Mouse (Mus musculus) liver, adult 2 months (tissue): ENCODE data around the gene Spg21. TPM values are rescaled to one million over a fixed set of nuclear protein-coding genes. Genes with fewer than 3 reads are reported as not detected.

Source experiments
- DNase-seq: peaks from one replicate; pipeline ENCODE4 v3.0.0-alpha.2; 2011; ENCODE audit warnings: low read depth, low spot score; ENCODE audit errors: extremely low read depth
- H3K27ac ChIP-seq: fragments of 200-500 bp; replicated peaks from 2 replicates; pipeline ENCODE4 v1.5.1; 2012; ENCODE audit warnings: low read depth, mild to moderate bottlenecking, control low read depth, inconsistent platforms, low read length; ENCODE audit not compliant: insufficient read depth
- H3K27me3 ChIP-seq: fragments of 200-500 bp; 2 replicates; pipeline ENCODE4 v1.6.1; 2012; ENCODE audit warnings: mild to moderate bottlenecking, moderate library complexity, low read length, inconsistent platforms; ENCODE audit not compliant: control insufficient read depth, insufficient read depth
- H3K36me3 ChIP-seq: fragments of 200-500 bp; 2 replicates; pipeline ENCODE4 v1.6.1; 2012; ENCODE audit warnings: low read length, inconsistent platforms; ENCODE audit not compliant: control insufficient read depth, insufficient read depth
- H3K4me1 ChIP-seq: fragments of 200-500 bp; 2 replicates; pipeline ENCODE4 v1.6.1; 2011; ENCODE audit warnings: low read length; ENCODE audit not compliant: control insufficient read depth, insufficient read depth
- H3K4me3 ChIP-seq: fragments of 200-500 bp; 2 replicates; pipeline ENCODE4 v1.5.1; 2011; ENCODE audit warnings: low read depth, mild to moderate bottlenecking, control low read depth, low read length, moderate library complexity; ENCODE audit not compliant: insufficient read depth
- H3K79me2 ChIP-seq: fragments of 200-500 bp; 2 replicates; pipeline ENCODE4 v1.6.1; 2012; ENCODE audit warnings: inconsistent platforms, mild to moderate bottlenecking, low read length, moderate library complexity; ENCODE audit not compliant: control insufficient read depth, insufficient read depth
- H3K9ac ChIP-seq: fragments of 200-500 bp; 2 replicates; pipeline ENCODE4 v1.6.1; 2012; ENCODE audit warnings: low read depth, mild to moderate bottlenecking, control low read depth, inconsistent platforms, low read length
- CTCF ChIP-seq: fragments of 200-500 bp; IDR thresholded peaks from 2 replicates; pipeline ENCODE4 v1.5.1; 2011; ENCODE audit warnings: low read depth, low read length, control low read depth
- POLR2A ChIP-seq: fragments of 200-500 bp; IDR thresholded peaks from 2 replicates; pipeline ENCODE4 v1.6.1; 2011; ENCODE audit warnings: low read length, control low read depth; ENCODE audit not compliant: insufficient read depth; ENCODE audit errors: extremely low read depth
- WGBS: fragments of 180-500 bp; shearing (Covaris S2); methylation state at CpG from one replicate; pipeline ENCODE4 v1.1.7; 2018; 5-methylcytosine and 5-hydroxymethylcytosine counted together
- polyA plus RNA-seq: library from polyadenylated mRNA; depleted of rRNA; stranded (reverse); fragments of >200 nt; gene quantifications from 2 replicates; pipeline ENCODE4 v1.2.3, GENCODE M21; 2012
- total RNA-seq: library from RNA; depleted of rRNA; stranded (reverse); fragments of >200 nt; gene quantifications from 2 replicates; pipeline ENCODE4 v1.2.3, GENCODE M21; 2014

Spg21 gene
- total and polyA plus RNA-seq, 2 experiments = 10.7 to 20.0 TPM

- Histone ChIP-seq H3K27ac (no peak overlapping the region), H3K27me3 (no peaks in the 10 kb centered on the region), H3K9ac (no peak overlapping the region), H3K79me2 (no peaks in the 10 kb centered on the region), H3K4me3 (no peak overlapping the region), H3K36me3 (no peaks in the 10 kb centered on the region), H3K4me1 (no peaks in the 10 kb centered on the region)
- TF ChIP-seq CTCF (no peak), POLR2A (no peak)
- 80% methylated on average over 21 of the region's 21 CpGs for WGBS
- DNase-seq = no peak
These were observed 42.2 kb downstream of the Spg21 start for GRCm38 (mm10) chr9:65502721-65503505.

- H3K36me3 ChIP-seq = no peaks in the 10 kb centered on the region
- H3K4me1 ChIP-seq = no peaks in the 10 kb centered on the region
- no peaks in the 10 kb centered on the region for H3K27me3 ChIP-seq
- no peak overlapping the region for H3K27ac ChIP-seq
- no peak overlapping the region for H3K9ac ChIP-seq
- DNase-seq = no peak
- H3K4me3 ChIP-seq = no peak overlapping the region
- TF ChIP-seq POLR2A = no peak
- TF ChIP-seq CTCF = no peak
- 50% methylated on average over 7 of the region's 7 CpGs for WGBS
- no peaks in the 10 kb centered on the region for H3K79me2 ChIP-seq
These were observed 47.7 kb downstream of the Spg21 start for GRCm38 (mm10) chr9:65508449-65508848.

- no peak for TF ChIP-seq POLR2A
- no peak for TF ChIP-seq CTCF
These were observed 51.8 kb downstream of the Spg21 start for GRCm38 (mm10) chr9:65512520-65512919.

GRCm38 (mm10) chr9:65514431-65514830 lies 53.7 kb downstream of the Spg21 start:
- DNase-seq = no peak
- no peaks in the 10 kb centered on the region for H3K79me2 ChIP-seq
- H3K4me1 ChIP-seq = no peaks in the 10 kb centered on the region
- no peak overlapping the region for H3K9ac ChIP-seq
- no peak for TF ChIP-seq CTCF
- TF ChIP-seq POLR2A = no peak
- H3K27me3 ChIP-seq = no peaks in the 10 kb centered on the region
- WGBS = 93% methylated on average over 8 of the region's 8 CpGs
- no peak overlapping the region for H3K27ac ChIP-seq
- no peak overlapping the region for H3K4me3 ChIP-seq
- H3K36me3 ChIP-seq = no peaks in the 10 kb centered on the region

More at GRCm38 (mm10) chr9:65512520-65512919, 51.8 kb downstream of the Spg21 start:
- Histone ChIP-seq H3K4me1 (no peaks in the 10 kb centered on the region), H3K4me3 (no peak overlapping the region), H3K36me3 (no peaks in the 10 kb centered on the region), H3K27ac (no peak overlapping the region), H3K9ac (no peak overlapping the region), H3K27me3 (no peaks in the 10 kb centered on the region), H3K79me2 (no peaks in the 10 kb centered on the region)
- DNase-seq = no peak
- 58% methylated on average over 3 of the region's 3 CpGs for WGBS

GRCm38 (mm10) chr9:65514851-65515261 lies 54.1 kb downstream of the Spg21 start:
- H3K4me1 ChIP-seq = no peaks in the 10 kb centered on the region
- no peak overlapping the region for H3K9ac ChIP-seq
- no peak for DNase-seq
- TF ChIP-seq CTCF (no peak), POLR2A (no peak)
- no peaks in the 10 kb centered on the region for H3K36me3 ChIP-seq
- no peaks in the 10 kb centered on the region for H3K79me2 ChIP-seq
- no peak overlapping the region for H3K4me3 ChIP-seq
- no peak overlapping the region for H3K27ac ChIP-seq
- 94% methylated on average over 3 of the region's 3 CpGs for WGBS
- no peaks in the 10 kb centered on the region for H3K27me3 ChIP-seq
